Mouse (Mus musculus): ENCODE results near the gene Srpr.

- no peak for TF ChIP-seq CTCF (IDR thresholded peaks at IDR 0.05; ENCODE audit: low read depth, low read length)
- no peak for TF ChIP-seq POLR2A (IDR thresholded peaks at IDR 0.05; ENCODE audit: borderline replicate concordance, low read depth, low read length)
These were observed 18.0 kb downstream of the Srpr start for GRCm38 (mm10) chr9:35217963-35218362.

Data from bone marrow macrophage, adult 2 months (primary cell).